Mouse (Mus musculus) megakaryocyte, embryonic 14.5 days (primary cell): ENCODE measurements around the gene Gm10964.

Experiments used
- FLI1 ChIP-seq: IDR thresholded peaks from 2 replicates; pipeline ENCODE4 v1.6.1; 2012; ENCODE audit warnings: low read length, inconsistent platforms, mixed read lengths
- GATA1 ChIP-seq: IDR thresholded peaks from 3 replicates; pipeline ENCODE4 v1.6.1; 2012; ENCODE audit warnings: mixed read lengths, low read length, inconsistent platforms, borderline replicate concordance

DNA sequence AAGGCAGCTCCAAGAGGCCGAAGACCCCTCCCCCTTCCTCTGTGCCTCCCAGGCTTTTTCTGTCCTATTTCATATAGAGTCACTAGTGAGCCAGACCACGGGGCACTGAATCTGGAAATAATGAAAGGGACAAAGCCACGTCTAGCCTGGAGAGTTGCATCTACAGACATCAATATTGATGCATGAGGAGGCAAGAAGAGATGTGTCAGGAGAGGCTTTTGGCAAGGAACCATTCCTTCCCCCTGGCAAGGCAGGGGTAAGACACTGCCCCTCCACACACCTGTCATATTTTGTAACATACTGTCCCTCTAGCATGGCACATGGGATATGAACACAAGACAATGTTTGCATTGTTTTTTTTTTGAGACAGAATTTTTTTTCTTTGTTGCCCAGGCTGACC is 12.5 kb upstream of the Gm10964 start:
- TF ChIP-seq GATA1 (no peak), FLI1 (no peak)
